Mouse (Mus musculus) ovary, postnatal 36 days (tissue): ENCODE measurements around the gene Cct5.
A peak's percentile ranks its signal among the peaks of the same experiment; 100 is the strongest.

ENCODE experiments used
- DNase-seq: peaks from one replicate; pipeline ENCODE4 v3.0.0; 2022; ENCODE audit warnings: low spot score, mixed read lengths

Gene Cct5

GRCm38 (mm10) chr15:31601646-31602374 lies at the start of gene Cct5, which contains the start of gene Fam173b:
Cct5 (minus strand) TSS chr15:31601804.
Fam173b (plus strand) TSS chr15:31601852.
- DNase-seq, result peak; percentile 99

- no peak for DNase-seq
Measured at GRCm38 (mm10) chr15:31650821-31651220, 49.2 kb upstream of the Cct5 start.

- no peak for DNase-seq
Measured at GRCm38 (mm10) chr15:31649691-31650090, 48.1 kb upstream of the Cct5 start.

DNA sequence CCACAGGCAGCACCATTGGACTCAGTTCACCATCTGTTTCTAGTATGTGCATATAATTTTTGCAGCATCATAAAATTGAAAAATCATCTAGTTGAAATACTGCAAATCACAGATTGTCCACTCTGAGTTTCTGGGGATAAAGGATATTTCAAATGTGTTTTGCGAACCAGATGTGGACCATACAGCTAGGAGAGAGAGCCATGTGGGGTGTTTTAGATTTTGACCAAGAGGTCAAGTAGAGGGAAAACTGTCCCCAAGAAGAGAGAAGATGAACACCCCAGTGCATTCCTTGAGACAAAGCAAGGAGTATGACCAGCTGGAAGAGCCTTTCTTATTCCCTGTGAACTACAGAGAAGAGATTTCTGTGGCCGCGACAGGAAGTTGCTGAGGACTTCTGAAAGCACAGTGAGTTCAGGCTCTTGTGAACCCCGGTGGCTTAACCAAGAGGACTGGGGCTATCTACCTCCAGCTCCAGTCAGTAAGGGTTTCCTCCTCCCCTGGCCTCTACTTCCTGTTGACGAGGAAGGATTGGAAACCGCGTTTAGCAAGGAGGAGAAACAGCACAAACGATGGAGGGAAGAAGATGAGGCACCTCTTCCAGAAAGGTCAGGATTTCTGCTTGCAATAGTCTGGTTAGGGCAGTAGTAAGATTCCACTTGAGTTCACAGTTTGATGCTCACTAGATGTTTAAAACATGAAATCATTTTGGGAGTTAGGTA lies 46.4 kb upstream of the Cct5 start:
- DNase-seq, result no peak

- no peak for DNase-seq
Measured at GRCm38 (mm10) chr15:31647225-31647624, 45.6 kb upstream of the Cct5 start.

- no peak for DNase-seq
Measured at GRCm38 (mm10) chr15:31636091-31636595, 34.5 kb upstream of the Cct5 start.

DNA sequence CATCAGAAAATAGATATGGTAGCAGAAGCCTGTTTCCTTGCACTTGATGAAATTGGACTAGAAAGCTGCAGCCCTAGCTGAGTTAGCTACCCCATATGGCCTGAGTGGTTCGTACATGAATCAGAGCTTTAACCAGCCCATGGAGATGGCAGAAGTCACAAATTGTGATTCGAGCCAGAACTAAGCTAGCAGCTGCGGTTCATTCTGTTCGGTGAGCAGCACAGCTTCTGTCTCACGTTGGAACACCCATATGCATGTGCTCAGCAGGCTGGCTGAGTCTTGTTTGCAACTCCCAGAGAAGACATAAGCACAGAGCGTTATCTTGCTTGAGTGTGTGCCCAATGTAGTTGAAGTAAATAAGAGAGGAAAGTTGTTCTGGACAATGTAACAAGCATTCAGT lies 33.0 kb upstream of the Cct5 start:
- no peak for DNase-seq

- DNase-seq, result no peak
Measured at GRCm38 (mm10) chr15:31632478-31632877, 30.9 kb upstream of the Cct5 start.

DNA sequence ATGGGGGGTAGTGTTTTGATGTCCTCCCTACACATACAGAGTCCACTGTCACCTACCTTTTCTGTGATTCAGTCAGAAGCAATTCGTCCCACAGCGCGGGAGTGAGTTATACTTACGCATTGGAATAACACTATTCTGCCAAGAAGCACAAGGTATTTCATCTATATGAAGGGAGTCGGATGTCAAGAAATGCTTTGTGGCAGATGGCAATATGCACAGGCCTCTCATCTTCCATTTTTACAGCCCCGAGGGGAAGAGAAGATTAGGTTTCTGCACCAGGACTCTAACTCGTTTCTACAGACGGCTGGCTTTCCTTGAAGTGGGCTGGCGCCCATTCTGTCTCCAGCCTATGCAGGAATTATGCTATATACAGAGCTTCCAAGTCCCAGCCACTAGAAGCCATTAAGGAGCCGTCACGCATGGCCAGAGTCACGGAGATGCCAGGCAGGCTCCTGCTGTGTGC lies 29.8 kb upstream of the Cct5 start:
- DNase-seq, result no peak

GRCm38 (mm10) chr15:31629556-31629955 lies 28.0 kb upstream of the Cct5 start:
- DNase-seq, result no peak

DNA sequence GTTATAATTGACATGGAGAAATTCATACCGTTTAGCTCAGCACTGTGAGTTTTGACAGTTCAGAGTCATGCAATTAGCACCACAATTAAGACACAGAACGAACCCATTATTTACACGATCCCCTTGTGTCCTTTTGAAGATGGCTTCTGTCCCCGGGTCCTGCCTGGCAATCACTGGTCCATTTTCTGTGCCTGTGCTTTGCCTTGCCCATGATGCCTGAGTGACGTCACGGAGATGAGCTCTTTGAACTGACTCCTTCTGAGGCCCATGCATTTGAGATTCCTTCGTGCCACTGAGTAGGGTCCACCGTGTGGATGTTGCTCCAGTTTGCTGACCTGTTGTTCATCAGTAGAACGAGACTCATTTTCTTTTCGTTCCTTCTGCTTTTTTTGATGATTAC lies 26.6 kb upstream of the Cct5 start:
- DNase-seq, result no peak

DNA sequence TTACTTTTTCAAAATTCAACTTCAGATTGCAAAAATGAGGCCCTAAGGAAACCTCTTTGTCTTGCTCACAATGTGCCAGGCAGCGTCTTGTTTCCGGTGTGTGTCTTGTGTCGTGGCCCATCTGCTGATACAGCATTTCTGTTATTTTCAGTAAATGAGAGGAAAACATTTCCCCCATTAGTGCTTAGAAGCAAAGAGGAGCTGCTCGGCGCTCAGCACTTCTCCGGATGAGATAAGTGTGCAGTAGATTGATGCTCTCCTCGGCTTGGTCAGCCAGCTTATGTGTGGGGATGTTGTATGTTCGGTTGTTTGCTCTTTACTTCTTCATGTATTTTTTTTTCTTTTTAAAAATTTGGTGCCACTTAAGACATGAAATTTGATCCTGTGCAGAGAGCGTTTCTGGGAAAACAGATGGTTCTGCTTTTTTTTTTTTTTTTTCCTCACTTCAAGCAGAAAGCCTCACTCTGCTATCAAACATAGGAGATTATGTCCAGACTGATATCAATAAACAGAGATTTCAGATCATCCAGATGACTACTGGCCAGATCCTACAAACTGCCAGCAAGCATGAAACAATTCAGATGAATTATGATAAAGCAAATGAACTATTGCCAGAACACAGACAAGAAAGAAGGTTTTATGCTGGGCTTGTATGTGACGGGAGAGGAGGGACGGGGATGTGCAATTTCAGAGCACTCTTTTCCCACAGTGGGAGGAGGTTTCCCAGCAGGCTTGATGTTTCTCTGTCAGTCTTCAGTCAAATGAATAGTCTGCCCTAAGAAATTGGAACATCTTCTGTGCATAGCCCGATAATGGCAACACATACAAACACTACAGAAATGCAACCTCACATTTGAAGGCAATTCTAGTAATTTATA lies 25.9 kb upstream of the Cct5 start:
- no peak for DNase-seq

DNA sequence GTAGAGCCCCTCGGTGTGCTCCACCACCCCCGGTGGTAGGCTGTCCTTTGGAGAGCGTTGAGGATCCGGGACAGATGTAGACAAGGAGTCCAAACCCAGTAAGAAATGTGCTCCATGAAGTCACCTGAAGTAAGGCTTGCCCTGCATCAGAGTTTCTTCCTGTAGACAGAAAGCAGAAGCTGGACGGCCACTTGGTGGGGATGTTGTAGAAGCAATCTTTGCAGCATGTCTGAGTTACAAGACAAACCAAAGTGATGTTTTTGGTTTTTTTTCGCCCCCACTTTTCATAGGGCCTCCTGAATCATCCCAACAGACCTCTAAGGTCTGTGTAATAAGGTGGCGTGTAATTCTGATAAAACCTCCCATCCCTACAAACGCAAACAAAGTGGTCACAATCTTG lies 17.9 kb upstream of the Cct5 start:
- no peak for DNase-seq

GRCm38 (mm10) chr15:31617261-31617660 lies 15.7 kb upstream of the Cct5 start:
- DNase-seq, result no peak

GRCm38 (mm10) chr15:31614666-31615065 lies 13.1 kb upstream of the Cct5 start:
- no peak for DNase-seq

GRCm38 (mm10) chr15:31613826-31614453 lies 12.3 kb upstream of the Cct5 start:
- no peak for DNase-seq

DNA sequence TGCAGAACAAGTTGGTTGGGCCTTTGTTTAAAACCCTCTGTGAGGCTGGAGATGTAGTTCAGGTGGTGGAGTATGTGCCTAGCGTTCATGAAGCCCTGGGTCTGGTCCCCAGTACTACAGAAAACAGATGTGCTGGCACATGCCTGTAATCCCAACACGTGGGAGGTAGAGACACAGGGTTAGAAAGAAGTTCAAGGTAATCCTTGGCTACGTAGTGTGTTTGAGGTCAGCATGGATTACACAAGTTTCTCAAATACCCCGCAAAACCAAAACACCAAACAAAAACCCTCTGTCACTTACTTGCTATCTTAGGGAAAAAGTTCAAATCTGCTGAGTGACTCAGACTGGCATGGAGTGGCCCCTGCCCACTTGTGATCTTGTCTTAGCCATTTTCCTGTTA lies 10.4 kb upstream of the Cct5 start:
- no peak for DNase-seq

- DNase-seq, result peak; percentile 33
Measured at GRCm38 (mm10) chr15:31611027-31611426, 9.4 kb upstream of the Cct5 start.

DNA sequence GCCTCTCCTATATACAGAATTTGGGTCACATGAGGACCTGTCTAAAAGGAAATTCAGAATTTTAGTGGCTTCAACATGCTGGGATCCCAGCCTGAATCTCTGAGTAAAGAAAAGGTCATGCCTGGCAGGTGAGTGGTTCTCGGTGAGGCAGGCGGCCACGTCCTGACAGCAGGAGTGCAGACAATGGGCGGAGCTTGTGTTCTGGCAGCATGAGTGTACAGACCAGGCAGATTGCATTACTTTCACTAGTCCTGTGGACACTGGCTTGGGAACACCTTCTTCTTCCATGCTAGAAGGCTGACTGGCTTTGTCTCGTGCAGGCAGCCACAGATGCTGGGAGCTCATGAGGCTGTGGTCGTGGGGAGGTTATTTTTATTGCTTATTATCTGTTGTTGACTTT lies 5.2 kb upstream of the Cct5 start:
- no peak for DNase-seq

DNA sequence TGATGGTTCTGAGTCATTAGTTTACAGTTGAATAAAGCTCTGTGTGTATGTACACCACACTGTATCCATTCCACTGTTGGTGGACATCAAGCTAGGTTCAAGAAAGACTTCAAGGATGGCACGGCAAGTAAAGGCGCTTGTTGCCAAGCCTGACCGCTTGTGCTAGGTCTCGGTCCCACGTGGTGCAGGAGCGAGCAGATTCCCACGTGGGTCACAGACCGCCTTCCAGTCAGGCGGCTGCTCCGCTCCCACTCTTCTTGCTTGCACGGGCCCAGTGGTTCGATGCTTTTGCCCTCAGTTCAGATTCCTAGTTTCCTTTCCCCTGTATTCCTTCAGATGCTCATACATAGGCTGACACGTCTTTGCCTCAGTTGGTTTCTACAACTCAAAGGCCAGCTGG lies 1.5 kb upstream of the Cct5 start:
- no peak for DNase-seq

GRCm38 (mm10) chr15:31602426-31602825 lies 822 bp upstream of the Cct5 start:
- DNase-seq, result peak; percentile 34

DNA sequence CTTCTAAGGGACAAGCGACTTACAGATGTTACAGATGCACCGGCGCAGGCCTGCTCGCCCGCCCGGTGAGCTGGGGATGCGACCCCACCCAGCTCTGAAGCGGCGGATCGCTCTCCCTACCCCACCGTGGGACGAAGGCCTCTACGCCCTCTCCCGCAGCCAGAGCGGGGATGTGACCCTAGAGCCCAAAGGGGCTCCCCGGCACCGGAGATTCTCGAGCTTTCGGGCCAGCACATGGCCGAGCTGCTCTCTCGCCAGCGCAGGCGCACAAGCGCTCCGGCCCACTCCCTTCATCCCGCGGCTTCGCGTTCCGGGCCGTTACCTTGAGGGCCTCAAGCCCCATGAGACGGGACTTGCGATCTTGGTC lies 342 bp downstream of the Cct5 start:
- DNase-seq, result no peak
